Mouse (Mus musculus) MEL (cell line): ENCODE results near the gene Tmem175. TPM values are rescaled to one million over a fixed set of nuclear protein-coding genes. Genes with fewer than 3 reads are reported as not detected.
A peak's percentile ranks its signal among the peaks of the same experiment; 100 is the strongest.

ENCODE experiments used
- DNase-seq: peaks from one replicate; pipeline ENCODE4 v3.0.0; 2011; ENCODE audit warnings: low read depth, low spot score
- H3K27ac ChIP-seq: 2 replicates; pipeline ENCODE4 v1.5.1; 2012; ENCODE audit warnings: low read depth, mild to moderate bottlenecking, control low read depth, low read length, moderate library complexity; ENCODE audit not compliant: control insufficient read depth
- H3K27me3 ChIP-seq, 2 experiments: fragments of 150-350 bp in 1 of 2; sonication (generic) in 1 of 2; 2 replicates each; pipeline ENCODE4 v1.6.1; 2012; ENCODE audit warnings: low read length in 2 of 2, mild to moderate bottlenecking in 2 of 2, improper control_type of control experiment in 1 of 2, moderate library complexity in 1 of 2; ENCODE audit not compliant: insufficient read depth in 2 of 2, control insufficient read depth in 1 of 2
- H3K36me3 ChIP-seq, 2 experiments: 2 replicates each; pipeline ENCODE4 v1.6.1; 2012 to 2014; ENCODE audit warnings: low read length in 2 of 2, improper control_type of control experiment in 1 of 2, inconsistent platforms in 1 of 2, mild to moderate bottlenecking in 1 of 2; ENCODE audit not compliant: insufficient read depth in 2 of 2, control insufficient read depth in 1 of 2
- H3K4me1 ChIP-seq, 2 experiments: fragments of 150-350 bp in 1 of 2; sonication (generic) in 1 of 2; 2 replicates each; pipeline ENCODE4 v1.6.1; 2012; ENCODE audit warnings: low read length in 2 of 2, improper control_type of control experiment in 1 of 2, mild to moderate bottlenecking in 1 of 2; ENCODE audit not compliant: insufficient read depth in 2 of 2, control insufficient read depth in 1 of 2
- H3K4me3 ChIP-seq, 2 experiments: fragments of 150-350 bp in 1 of 2; sonication (generic) in 1 of 2; 2 replicates each; pipeline ENCODE4 v1.5.1; 2012; ENCODE audit warnings: low read depth in 2 of 2, low read length in 2 of 2, mild to moderate bottlenecking in 2 of 2, moderate library complexity in 2 of 2, control low read depth in 1 of 2, improper control_type of control experiment in 1 of 2; ENCODE audit not compliant: control insufficient read depth in 1 of 2, insufficient read depth in 1 of 2
- H3K79me2 ChIP-seq: 2 replicates; pipeline ENCODE4 v1.6.1; 2012; ENCODE audit warnings: mild to moderate bottlenecking, low read length, moderate library complexity; ENCODE audit not compliant: control insufficient read depth, poor library complexity, insufficient read depth
- H3K9ac ChIP-seq: 2 replicates; pipeline ENCODE4 v1.6.1; 2012; ENCODE audit warnings: low read depth, mild to moderate bottlenecking, control low read depth, low read length, moderate library complexity; ENCODE audit not compliant: control insufficient read depth, poor library complexity, severe bottlenecking
- H3K9me3 ChIP-seq: fragments of 150-350 bp; sonication (generic); replicated peaks from 2 replicates; pipeline ENCODE4 v1.6.1; 2012; ENCODE audit warnings: mild to moderate bottlenecking, low read length, improper control_type of control experiment, moderate library complexity; ENCODE audit not compliant: insufficient read depth
- BHLHE40 ChIP-seq: IDR thresholded peaks from 2 replicates; pipeline ENCODE4 v1.6.1; 2012; ENCODE audit warnings: low read depth, mild to moderate bottlenecking, inconsistent platforms, low read length, improper control_type of control experiment, borderline replicate concordance
- CHD1 ChIP-seq: IDR thresholded peaks from 2 replicates; pipeline ENCODE4 v1.6.1; 2012; ENCODE audit warnings: low read depth, mild to moderate bottlenecking, inconsistent platforms, low read length, improper control_type of control experiment
- CHD2 ChIP-seq: IDR thresholded peaks from 2 replicates; pipeline ENCODE4 v1.6.1; 2011; ENCODE audit warnings: low read length, improper control_type of control experiment
- CTCF ChIP-seq, 3 experiments: IDR thresholded peaks in 2 of 3; conservative IDR thresholded peaks in 1 of 3; 2 replicates each; pipeline ENCODE4 v1.5.1; 2011 to 2012; ENCODE audit warnings: low read length in 3 of 3, low read depth in 2 of 3, mild to moderate bottlenecking in 2 of 3, improper control_type of control experiment in 1 of 3, inconsistent platforms in 1 of 3, mixed read lengths in 1 of 3, moderate library complexity in 1 of 3; ENCODE audit not compliant: control insufficient read depth in 1 of 3, insufficient read depth in 1 of 3, poor library complexity in 1 of 3, severe bottlenecking in 1 of 3
- E2F4 ChIP-seq: IDR thresholded peaks from 2 replicates; pipeline ENCODE4 v1.6.1; 2011; ENCODE audit warnings: low read depth, low read length, improper control_type of control experiment, borderline replicate concordance
- EP300 ChIP-seq, 2 experiments: IDR thresholded peaks; 2 replicates each; pipeline ENCODE4 v1.6.1; 2011; ENCODE audit warnings: improper control_type of control experiment in 2 of 2, low read length in 2 of 2, low read depth in 1 of 2, mild to moderate bottlenecking in 1 of 2
- ETS1 ChIP-seq: IDR thresholded peaks from 2 replicates; pipeline ENCODE4 v1.6.1; 2012; ENCODE audit warnings: low read depth, mild to moderate bottlenecking, inconsistent platforms, low read length, improper control_type of control experiment, moderate library complexity
- HCFC1 ChIP-seq: IDR thresholded peaks from 2 replicates; pipeline ENCODE4 v1.6.1; 2012; ENCODE audit warnings: low read depth, mild to moderate bottlenecking, inconsistent platforms, low read length, improper control_type of control experiment, moderate library complexity
- JUND ChIP-seq: IDR thresholded peaks from 2 replicates; pipeline ENCODE4 v1.6.1; 2011; ENCODE audit warnings: low read depth, mild to moderate bottlenecking, improper control_type of control experiment, low read length
- KAT2A ChIP-seq: conservative IDR thresholded peaks from 2 replicates; pipeline ENCODE4 v1.6.1; 2012; ENCODE audit warnings: low read depth, low read length, improper control_type of control experiment, inconsistent platforms
- MAX ChIP-seq: IDR thresholded peaks from 2 replicates; pipeline ENCODE4 v1.6.1; 2011; ENCODE audit warnings: low read length, improper control_type of control experiment
- MAZ ChIP-seq: IDR thresholded peaks from 2 replicates; pipeline ENCODE4 v1.6.1; 2012; ENCODE audit warnings: low read depth, mild to moderate bottlenecking, inconsistent platforms, low read length, improper control_type of control experiment
- MXI1 ChIP-seq: IDR thresholded peaks from 2 replicates; pipeline ENCODE4 v1.6.1; 2011; ENCODE audit warnings: mild to moderate bottlenecking, low read depth, low read length, improper control_type of control experiment
- MYB ChIP-seq: IDR thresholded peaks from 2 replicates; pipeline ENCODE4 v1.6.1; 2011; ENCODE audit warnings: mild to moderate bottlenecking, low read depth, low read length, improper control_type of control experiment
- MYC ChIP-seq: IDR thresholded peaks from 2 replicates; pipeline ENCODE4 v1.6.1; 2011; ENCODE audit warnings: low read depth, mild to moderate bottlenecking, low read length, improper control_type of control experiment, moderate library complexity
- NRF1 ChIP-seq: IDR thresholded peaks from 2 replicates; pipeline ENCODE4 v1.6.1; 2014; ENCODE audit warnings: low read depth, mild to moderate bottlenecking, inconsistent platforms, low read length, improper control_type of control experiment, moderate library complexity; ENCODE audit not compliant: poor library complexity, insufficient read depth, severe bottlenecking
- POLR2A ChIP-seq, 2 experiments: IDR thresholded peaks; 2 replicates each; pipeline ENCODE4 v1.6.1; 2011 to 2012; ENCODE audit warnings: low read length in 2 of 2, mild to moderate bottlenecking in 2 of 2, control low read depth in 1 of 2, improper control_type of control experiment in 1 of 2, low read depth in 1 of 2, moderate library complexity in 1 of 2; ENCODE audit not compliant: control insufficient read depth in 1 of 2, insufficient read depth in 1 of 2, poor library complexity in 1 of 2
- POLR2AphosphoS2 ChIP-seq: IDR thresholded peaks from 2 replicates; pipeline ENCODE4 v1.6.1; 2011; ENCODE audit warnings: low read length, improper control_type of control experiment
- RCOR1 ChIP-seq: IDR thresholded peaks from 2 replicates; pipeline ENCODE4 v1.6.1; 2012; ENCODE audit warnings: low read depth, mild to moderate bottlenecking, inconsistent platforms, low read length, improper control_type of control experiment
- TAL1 ChIP-seq: IDR thresholded peaks from 2 replicates; pipeline ENCODE4 v1.6.1; 2012; ENCODE audit warnings: mild to moderate bottlenecking, inconsistent platforms, low read length, moderate library complexity, mixed read lengths
- USF1 ChIP-seq: IDR thresholded peaks from 2 replicates; pipeline ENCODE4 v1.6.1; 2014; ENCODE audit warnings: low read depth, mild to moderate bottlenecking, inconsistent platforms, low read length, improper control_type of control experiment, moderate library complexity
- polyA plus RNA-seq, 2 experiments: library from polyadenylated mRNA; stranded (reverse) in 1 of 2; unstranded in 1 of 2; fragments of >175 nt in 1 of 2; fragments of >200 nt in 1 of 2; gene quantifications; 2 replicates each; pipeline versions ENCODE4 v1.2.1 to v1.2.4; 2012; ENCODE audit warnings: low replicate concordance in 2 of 2, low read depth in 1 of 2; ENCODE audit not compliant: insufficient read length in 2 of 2, insufficient read depth in 1 of 2, missing spikeins in 1 of 2
- total RNA-seq: library from RNA; depleted of rRNA; stranded (reverse); fragments of 300-350 nt; gene quantifications from 2 replicates; pipeline ENCODE4 v1.2.3, GENCODE M21; 2012

Gene Tmem175
- total and polyA plus RNA-seq, 3 experiments: 19.3 to 39.2 TPM; not detected in 1

DNA sequence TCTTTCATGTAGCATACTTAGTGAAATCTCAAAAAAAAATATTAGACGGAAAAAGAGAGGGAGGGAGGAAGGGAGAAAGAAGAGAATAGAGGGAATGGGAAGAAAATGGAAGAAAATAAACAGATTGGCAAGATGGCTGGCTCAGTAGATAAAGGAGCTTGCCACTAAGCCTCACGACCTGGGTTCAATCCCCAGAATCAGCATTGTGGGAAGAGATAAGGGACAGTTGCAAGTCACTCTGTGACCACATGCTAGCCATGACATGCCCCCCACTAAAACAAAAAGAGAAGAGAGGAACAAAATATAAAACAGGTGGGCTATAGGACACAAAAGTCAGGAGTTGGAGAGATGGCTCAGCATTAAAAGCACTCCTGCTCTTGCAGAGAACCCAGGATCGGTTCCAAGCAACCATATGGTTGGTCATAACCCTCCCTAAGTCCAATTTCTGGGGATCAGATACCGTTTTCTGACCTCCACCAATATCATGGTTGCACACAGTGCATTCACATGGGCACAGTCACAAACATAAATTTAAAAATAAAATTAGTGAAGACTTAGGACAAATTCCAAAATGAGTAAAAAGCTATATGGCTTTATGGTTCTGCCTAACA lies 3.4 kb upstream of the Tmem175 start (continued):
- TF ChIP-seq ETS1 (peak; percentile 73), MAZ (peak; percentile 31; the same call in 1 of the 2 replicates), KAT2A (no peak), EP300 (IDR thresholded peaks at IDR 0.05; ENCODE audit: low read depth in 1 of 2, low read length in 2 of 2) (peak; percentile 76 to 77), RCOR1 (peak; percentile 75), CHD1 (0 out of 2 replicates have a peak, but pooled peaks have one; percentile 34)

DNA sequence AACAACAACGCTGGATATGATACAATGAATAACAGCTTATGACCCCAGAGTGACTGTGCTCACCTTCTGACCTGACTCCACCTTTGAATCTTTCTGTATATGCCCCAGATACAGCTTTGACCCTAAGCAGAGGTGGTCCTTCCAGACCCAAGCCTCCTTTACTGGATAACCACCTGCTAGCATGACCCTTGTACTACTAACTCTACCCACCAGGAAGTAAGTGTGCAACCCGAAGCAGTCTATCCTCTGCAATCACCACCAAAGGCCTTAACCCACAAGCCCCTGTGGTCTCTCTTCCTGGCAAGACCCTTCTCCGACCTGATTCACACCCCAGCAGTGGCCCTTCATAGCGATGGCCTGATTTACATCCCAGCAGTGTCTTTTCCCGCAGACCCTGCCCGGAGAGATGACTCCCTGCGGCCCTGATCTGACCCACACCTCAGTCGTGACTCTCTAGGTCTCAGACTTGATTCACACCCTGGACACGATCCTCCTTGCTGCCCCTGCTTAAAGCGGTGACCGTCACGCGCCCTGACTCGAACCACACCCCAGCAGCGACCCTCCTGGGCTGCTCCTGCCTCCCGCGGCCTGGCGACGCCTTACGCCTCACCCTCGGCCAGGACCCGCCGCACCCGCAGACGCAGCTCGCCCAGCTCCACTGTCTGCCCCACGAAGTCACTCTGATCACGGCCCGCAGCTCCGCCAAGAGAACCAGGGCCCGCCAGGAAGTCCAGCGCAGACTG lies 508 bp upstream of the Tmem175 start:
- H3K9me3 ChIP-seq: no peaks in the 10 kb centered on the region
- DNase-seq: peak; percentile 69
- H3K4me1 ChIP-seq: peaks cover 16 to 17% of the 10 kb centered on the region in 2 experiments
- H3K4me3 ChIP-seq: peak overlapping the region; percentile 68 to 99
- no peak for TF ChIP-seq NRF1
- no peak for TF ChIP-seq USF1
- TF ChIP-seq POLR2A (IDR thresholded peaks at IDR 0.05; ENCODE audit: control insufficient read depth in 1 of 2, insufficient read depth in 1 of 2, low read depth in 1 of 2, low read length in 2 of 2, poor library complexity in 1 of 2): peak in 1 of 2 experiments; percentile 99; a peak in 1 of 4 replicates
- TF ChIP-seq MXI1: peak; percentile 9; the same call in 1 of the 2 replicates
- TF ChIP-seq CTCF (IDR thresholded peaks at IDR 0.05 in 2 of 3, conservative IDR thresholded peaks at IDR 0.05 in 1 of 3; ENCODE audit: control insufficient read depth in 1 of 3, insufficient read depth in 1 of 3, low read depth in 2 of 3, low read length in 3 of 3, poor library complexity in 1 of 3, severe bottlenecking in 1 of 3): 0 out of 6 replicates have a peak, but pooled peaks of 1 of the 3 experiments have one; percentile 3
- no peak for TF ChIP-seq MAX
- TF ChIP-seq CHD2: no peak
- TF ChIP-seq EP300 (IDR thresholded peaks at IDR 0.05; ENCODE audit: low read depth in 1 of 2, low read length in 2 of 2): no peak
- TF ChIP-seq E2F4: no peak
- no peak for TF ChIP-seq JUND
- no peak; the same call in 1 of the 2 replicates for TF ChIP-seq HCFC1
- TF ChIP-seq MYC: 0 out of 2 replicates have a peak, but pooled peaks have one; percentile 16
- TF ChIP-seq MYB: no peak
- no peak for TF ChIP-seq POLR2AphosphoS2
- no peak for TF ChIP-seq TAL1
- no peak for TF ChIP-seq BHLHE40
- H3K36me3 ChIP-seq: peaks cover 10 to 33% of the 10 kb centered on the region in 2 experiments; a peak in 3 of 4 replicates
- peak overlapping the region; percentile 44 for H3K27ac ChIP-seq
- H3K27me3 ChIP-seq: no peaks in the 10 kb centered on the region
- peaks cover 42% of the 10 kb centered on the region for H3K79me2 ChIP-seq
- H3K9ac ChIP-seq: peak overlapping the region; percentile 90
